Mouse (Mus musculus): ENCODE data around the gene Apol10a.

- TF ChIP-seq CTCF (IDR thresholded peaks at IDR 0.05; ENCODE audit: insufficient read depth, low read length) (no peak), POLR2A (IDR thresholded peaks at IDR 0.05; ENCODE audit: borderline replicate concordance, extremely low read depth, low read depth, low read length) (no peak)
Observed at GRCm38 (mm10) chr15:77482140-77482794, 5.4 kb downstream of the Apol10a start.
